Mouse (Mus musculus): ENCODE results near the gene Frmd8.

Gene Frmd8

DNA sequence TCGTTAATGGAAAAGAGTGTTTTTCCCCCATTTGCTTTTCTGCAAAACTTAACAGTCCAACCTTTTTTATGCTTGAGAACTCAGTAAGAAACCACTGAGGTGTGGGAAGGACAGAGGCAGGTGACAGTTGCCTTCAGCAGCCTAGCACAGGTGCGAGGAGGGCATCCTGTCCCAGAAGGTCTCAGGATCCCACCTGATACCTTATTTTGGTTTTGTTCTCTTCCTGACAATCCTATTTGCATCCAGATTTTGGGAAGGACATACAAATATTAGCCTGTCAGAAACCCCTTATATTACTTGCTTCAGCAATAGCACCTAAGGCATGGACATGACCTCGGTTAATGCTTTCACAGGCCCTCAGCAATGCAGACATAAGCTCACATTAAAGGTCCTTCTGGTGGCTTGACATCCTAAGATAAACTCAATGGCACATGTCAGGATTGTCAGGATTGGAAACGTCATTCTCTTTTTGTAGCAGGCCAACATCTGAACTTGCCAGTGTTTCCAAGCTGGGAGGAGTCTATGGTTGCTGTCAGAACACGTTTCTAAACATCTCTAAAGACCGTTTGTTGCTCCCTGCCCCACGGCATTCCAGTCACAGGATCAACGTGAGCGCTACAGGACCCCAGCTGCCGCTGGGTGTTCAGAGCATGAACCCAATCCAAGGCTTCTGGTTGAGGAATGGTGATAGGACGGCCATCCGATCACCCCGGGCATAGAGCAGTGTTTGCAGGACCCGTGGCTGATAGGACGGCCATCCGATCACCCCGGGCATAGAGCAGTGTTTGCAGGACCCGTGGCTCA lies 34.8 kb downstream of the Frmd8 start:
- Histone ChIP-seq H3K27me3 (ENCODE audit: insufficient read depth, low read length) (no peaks in the 10 kb centered on the region), H3K36me3 (ENCODE audit: insufficient read depth, low read length) (peaks cover 22% of the 10 kb centered on the region; the same call in 1 of the 2 replicates), H3K9me3 (ENCODE audit: low read length) (no peaks in the 10 kb centered on the region), H3K4me1 (replicated peaks; ENCODE audit: low read depth, low read length) (peaks cover 99% of the 10 kb centered on the region), H3K4me3 (replicated peaks; ENCODE audit: low read length) (peak overlapping the region; percentile 87)
- TF ChIP-seq NANOG (IDR thresholded peaks at IDR 0.05; ENCODE audit: borderline replicate concordance, low read length) (no peak), POU5F1 (IDR thresholded peaks at IDR 0.05; ENCODE audit: borderline replicate concordance, low read length) (no peak), CTCF (conservative IDR thresholded peaks at IDR 0.05; ENCODE audit: low read length) (no peak)

GRCm38 (mm10) chr19:5839317-5840085 lies 35.6 kb downstream of the Frmd8 start:
- 0 out of 2 replicates have a peak overlapping the region, but pooled peaks have one; percentile 87 for H3K4me3 ChIP-seq (replicated peaks; ENCODE audit: low read length)
- H3K27me3 ChIP-seq (ENCODE audit: insufficient read depth, low read length), result no peaks in the 10 kb centered on the region

DNA sequence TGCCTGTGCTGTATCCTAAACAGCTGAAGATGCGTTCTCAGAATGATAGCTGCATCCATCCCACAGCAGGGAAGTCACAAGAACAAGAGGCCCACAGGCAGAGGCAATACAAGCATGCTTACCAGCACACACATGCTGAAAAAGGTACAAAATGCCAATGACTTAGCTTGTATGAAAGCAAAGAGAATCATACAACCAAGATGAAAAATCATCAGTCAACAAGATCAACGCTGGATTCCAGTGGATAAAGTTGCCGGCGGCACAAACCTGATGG lies 36.2 kb downstream of the Frmd8 start:
- Histone ChIP-seq H3K4me3 (replicated peaks; ENCODE audit: low read length) (no peak overlapping the region), H3K9me3 (ENCODE audit: low read length) (no peaks in the 10 kb centered on the region), H3K27me3 (ENCODE audit: insufficient read depth, low read length) (no peaks in the 10 kb centered on the region), H3K4me1 (replicated peaks; ENCODE audit: low read depth, low read length) (peaks cover 97% of the 10 kb centered on the region), H3K36me3 (ENCODE audit: insufficient read depth, low read length) (peaks cover 21% of the 10 kb centered on the region; the same call in 1 of the 2 replicates)
- TF ChIP-seq POU5F1 (IDR thresholded peaks at IDR 0.05; ENCODE audit: borderline replicate concordance, low read length), result no peak
- no peak for TF ChIP-seq CTCF (conservative IDR thresholded peaks at IDR 0.05; ENCODE audit: low read length)

More at GRCm38 (mm10) chr19:5839317-5840085, 35.6 kb downstream of the Frmd8 start:
- Histone ChIP-seq H3K36me3 (ENCODE audit: insufficient read depth, low read length) (peaks cover 25% of the 10 kb centered on the region; the same call in 1 of the 2 replicates), H3K4me1 (replicated peaks; ENCODE audit: low read depth, low read length) (peaks cover 97% of the 10 kb centered on the region), H3K9me3 (ENCODE audit: low read length) (no peaks in the 10 kb centered on the region)
- TF ChIP-seq NANOG (IDR thresholded peaks at IDR 0.05; ENCODE audit: borderline replicate concordance, low read length) (no peak), POU5F1 (IDR thresholded peaks at IDR 0.05; ENCODE audit: borderline replicate concordance, low read length) (no peak), CTCF (conservative IDR thresholded peaks at IDR 0.05; ENCODE audit: low read length) (no peak)

DNA sequence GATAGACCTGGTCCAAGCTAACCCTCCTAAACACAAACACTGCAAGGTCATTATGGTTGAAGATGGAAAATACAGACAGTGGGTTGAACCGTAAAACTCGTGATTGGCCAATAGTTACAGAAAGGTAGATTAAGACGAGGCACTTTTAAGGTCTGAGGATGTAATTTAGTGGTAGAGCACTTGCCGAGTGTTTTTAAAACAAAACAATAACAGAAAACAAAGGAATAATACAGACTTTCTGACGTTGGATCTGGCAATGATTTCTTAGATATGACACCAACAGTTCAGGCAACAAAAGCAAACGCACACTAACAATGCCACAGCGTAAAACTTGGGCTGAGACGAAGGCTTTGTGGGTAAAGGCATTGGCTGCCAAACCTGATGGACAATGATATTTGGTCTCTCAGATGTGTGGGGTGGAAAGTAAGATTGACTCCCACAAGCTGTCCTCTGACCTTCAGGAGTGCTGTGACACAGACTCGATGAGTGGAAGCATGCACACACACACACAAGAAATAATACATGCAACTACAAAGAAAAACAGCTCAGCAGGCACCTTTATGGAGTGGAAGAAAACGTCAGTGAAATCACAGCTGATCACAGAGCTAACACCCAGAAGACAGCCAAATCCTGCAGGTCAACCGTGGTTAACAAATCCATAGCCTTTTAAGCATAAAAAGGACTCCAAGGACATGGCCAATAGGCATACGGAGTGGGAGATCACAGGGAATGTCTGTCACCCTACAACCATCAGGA lies 36.8 kb downstream of the Frmd8 start:
- H3K4me3 ChIP-seq (replicated peaks; ENCODE audit: low read length), result no peak overlapping the region
- peaks cover 20% of the 10 kb centered on the region; the same call in 1 of the 2 replicates for H3K36me3 ChIP-seq (ENCODE audit: insufficient read depth, low read length)
- H3K9me3 ChIP-seq (ENCODE audit: low read length), result no peaks in the 10 kb centered on the region
- no peaks in the 10 kb centered on the region for H3K27me3 ChIP-seq (ENCODE audit: insufficient read depth, low read length)
- peaks cover 97% of the 10 kb centered on the region for H3K4me1 ChIP-seq (replicated peaks; ENCODE audit: low read depth, low read length)
- TF ChIP-seq POU5F1 (IDR thresholded peaks at IDR 0.05; ENCODE audit: borderline replicate concordance, low read length) (no peak), CTCF (conservative IDR thresholded peaks at IDR 0.05; ENCODE audit: low read length) (no peak), NANOG (IDR thresholded peaks at IDR 0.05; ENCODE audit: borderline replicate concordance, low read length) (no peak)

DNA sequence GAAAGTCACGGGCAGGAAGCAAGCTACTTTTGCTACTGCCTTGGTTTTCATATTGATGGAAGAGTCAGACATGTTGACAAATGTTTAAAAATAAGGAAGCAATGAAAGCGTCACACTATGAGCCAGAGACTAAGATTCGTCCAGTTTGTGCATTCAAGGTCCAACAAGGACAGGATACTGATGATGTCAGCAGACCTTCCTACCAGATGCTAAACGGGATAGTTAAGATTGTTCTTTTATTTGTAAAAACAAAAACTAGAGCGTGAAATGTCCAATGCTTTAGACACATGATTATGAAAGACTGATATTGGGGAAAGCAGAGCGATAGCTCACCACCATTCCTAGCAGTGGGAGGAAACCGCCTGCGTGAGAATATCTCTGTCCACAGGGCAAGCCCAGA lies 37.5 kb downstream of the Frmd8 start:
- Histone ChIP-seq H3K4me3 (replicated peaks; ENCODE audit: low read length) (no peak overlapping the region), H3K36me3 (ENCODE audit: insufficient read depth, low read length) (peaks cover 20% of the 10 kb centered on the region; the same call in 1 of the 2 replicates), H3K9me3 (ENCODE audit: low read length) (no peaks in the 10 kb centered on the region), H3K27me3 (ENCODE audit: insufficient read depth, low read length) (no peaks in the 10 kb centered on the region), H3K4me1 (replicated peaks; ENCODE audit: low read depth, low read length) (peaks cover 96% of the 10 kb centered on the region)
- TF ChIP-seq POU5F1 (IDR thresholded peaks at IDR 0.05; ENCODE audit: borderline replicate concordance, low read length) (no peak), NANOG (IDR thresholded peaks at IDR 0.05; ENCODE audit: borderline replicate concordance, low read length) (no peak), CTCF (conservative IDR thresholded peaks at IDR 0.05; ENCODE audit: low read length) (no peak)

- TF ChIP-seq NANOG (IDR thresholded peaks at IDR 0.05; ENCODE audit: borderline replicate concordance, low read length) (peak; percentile 61; the same call in 1 of the 2 replicates), CTCF (conservative IDR thresholded peaks at IDR 0.05; ENCODE audit: low read length) (no peak)
- Histone ChIP-seq H3K27me3 (ENCODE audit: insufficient read depth, low read length) (no peaks in the 10 kb centered on the region), H3K4me3 (replicated peaks; ENCODE audit: low read length) (0 out of 2 replicates have a peak overlapping the region, but pooled peaks have one; percentile 5), H3K4me1 (replicated peaks; ENCODE audit: low read depth, low read length) (peaks cover 91% of the 10 kb centered on the region), H3K36me3 (ENCODE audit: insufficient read depth, low read length) (peaks cover 20% of the 10 kb centered on the region; the same call in 1 of the 2 replicates), H3K9me3 (ENCODE audit: low read length) (no peaks in the 10 kb centered on the region)
Measured at GRCm38 (mm10) chr19:5836941-5837572, 38.0 kb downstream of the Frmd8 start.

DNA sequence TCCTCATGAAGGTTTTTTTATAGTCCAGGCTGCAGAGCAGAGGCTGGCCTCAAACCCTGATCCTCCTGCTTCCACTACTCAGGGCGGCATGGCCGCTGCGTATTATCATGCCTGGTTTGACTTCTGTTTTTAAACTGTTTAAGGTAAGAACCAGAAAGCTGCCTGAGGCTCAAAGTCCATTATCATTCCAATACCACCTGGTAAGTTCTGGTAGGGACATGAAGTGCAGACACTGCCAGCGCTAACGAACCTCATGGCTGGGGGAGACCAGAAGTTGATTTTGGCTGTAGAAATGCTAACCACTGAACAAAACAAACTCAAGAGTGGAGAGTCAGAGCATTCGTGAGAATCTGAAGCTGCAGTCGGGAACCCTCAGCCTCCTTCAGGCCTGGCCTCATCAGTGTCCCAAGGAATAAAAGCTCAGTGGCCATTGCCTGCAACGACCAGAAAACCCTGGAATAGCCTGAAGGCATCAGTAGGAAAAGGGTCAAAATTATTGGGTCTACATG lies 39.1 kb downstream of the Frmd8 start:
- peaks cover 26% of the 10 kb centered on the region for H3K36me3 ChIP-seq (ENCODE audit: insufficient read depth, low read length)
- H3K27me3 ChIP-seq (ENCODE audit: insufficient read depth, low read length), result no peaks in the 10 kb centered on the region
- H3K4me1 ChIP-seq (replicated peaks; ENCODE audit: low read depth, low read length), result peaks cover 91% of the 10 kb centered on the region
- H3K4me3 ChIP-seq (replicated peaks; ENCODE audit: low read length), result 0 out of 2 replicates have a peak overlapping the region, but pooled peaks have one; percentile 8
- no peak for TF ChIP-seq CTCF (conservative IDR thresholded peaks at IDR 0.05; ENCODE audit: low read length)
- TF ChIP-seq NANOG (IDR thresholded peaks at IDR 0.05; ENCODE audit: borderline replicate concordance, low read length), result no peak
- no peak for TF ChIP-seq POU5F1 (IDR thresholded peaks at IDR 0.05; ENCODE audit: borderline replicate concordance, low read length)
- no peaks in the 10 kb centered on the region for H3K9me3 ChIP-seq (ENCODE audit: low read length)
